Mouse (Mus musculus) gastrocnemius, postnatal 14 days (tissue): Measurements from ENCODE around the gene Shroom3. TPM values are rescaled to one million over a fixed set of nuclear protein-coding genes. Genes with fewer than 3 reads are reported as not detected.
A peak's percentile ranks its signal among the peaks of the same experiment; 100 is the strongest.

ENCODE experiments used
- DNase-seq: peaks from one replicate; pipeline ENCODE4 v3.0.0; 2021; ENCODE audit warnings: mixed read lengths
- intact Hi-C: fragments of 180-260 bp; cut with DNase I; formaldehyde crosslinking; loops from one replicate; pipeline ENCODE4 v1.15.1; 2025; ENCODE audit warnings: low total_unique reads
- microRNA-seq, 2 experiments: library from miRNA; unstranded; fragments of <30 nt; microRNA quantifications; one replicate each; pipeline ENCODE4 v1.2.0; 2021
- total RNA-seq, 2 experiments: library from RNA; stranded (reverse); gene quantifications; 2 replicates each; pipeline ENCODE4 v1.2.3; 2021

The Shroom3 gene
- total RNA-seq, 2 experiments from 2014 or later = 1.2 to 1.7 TPM

DNA sequence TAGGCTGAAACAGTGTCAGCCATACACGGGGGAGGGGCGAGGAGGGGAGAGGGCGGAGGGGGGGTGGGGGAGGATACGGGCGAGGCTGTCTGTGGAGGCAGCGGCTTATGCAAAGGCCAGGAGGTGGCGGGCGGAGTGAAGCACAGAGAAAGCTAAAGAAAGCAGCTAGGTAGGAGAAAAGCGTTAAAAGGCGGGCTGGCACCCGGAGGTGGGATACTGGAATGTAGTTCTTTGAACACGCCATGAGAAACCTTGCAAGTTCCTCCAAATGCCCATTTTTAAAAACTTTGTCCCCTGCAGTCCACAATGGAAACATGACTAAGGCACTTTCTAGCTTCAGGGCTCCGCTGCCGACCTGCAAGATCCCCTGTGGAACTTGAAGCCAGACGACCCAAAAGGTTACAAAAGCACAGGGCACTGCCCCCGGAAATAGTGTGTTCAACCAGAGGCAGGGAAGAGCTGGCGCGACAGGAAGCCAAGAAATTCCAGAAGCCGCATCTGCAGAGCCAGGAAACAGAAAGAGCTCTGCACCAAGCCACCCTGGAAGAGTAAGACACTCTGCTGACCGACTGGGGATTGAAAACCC is 322.1 kb downstream of the Shroom3 start:
- intact Hi-C loops = no loop called here
- peak; percentile 37 for DNase-seq

DNA sequence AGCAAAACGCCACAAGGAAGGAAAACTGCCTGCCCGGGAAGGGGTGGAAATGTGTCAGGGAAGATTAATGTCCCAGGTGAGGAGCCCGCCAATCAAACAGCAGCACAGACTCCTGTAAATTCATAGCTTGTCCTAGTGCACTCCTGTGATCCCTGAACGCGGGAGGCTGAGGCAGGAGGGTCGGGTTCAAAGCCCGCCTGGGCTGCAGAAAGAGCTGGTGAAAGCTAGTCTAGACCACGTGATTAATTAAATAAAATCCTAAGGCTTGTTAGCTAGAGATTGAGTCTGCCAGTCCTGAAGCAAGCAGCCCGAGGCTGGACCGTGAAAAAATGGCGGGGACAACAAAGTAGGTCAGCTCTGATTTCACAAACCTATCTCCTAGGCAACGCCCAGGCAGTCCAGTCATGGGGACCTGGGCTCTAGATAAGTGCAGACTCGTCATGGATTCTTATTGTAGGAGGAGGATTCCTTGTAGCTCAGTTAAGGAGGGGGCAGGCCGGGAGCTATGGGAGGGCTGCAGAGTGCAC is 322.6 kb downstream of the Shroom3 start:
- intact Hi-C loops = no loop called here
- no peak for DNase-seq

- intact Hi-C loops = no loop called here
- DNase-seq = no peak
These were observed 325.0 kb downstream of the Shroom3 start for GRCm38 (mm10) chr5:93008256-93008655.

Small RNA genes lying within 50 kb of the gene (microRNA-seq; reads per million reads assigned to microRNA genes)
- gene Mir1961 = 0 to 0.50 reads per million in 2 experiments

Other genes with a start within 250 kb of the Shroom3 start
- 1 to 10 TPM; 8.9 to 9.9 TPM for gene Nup54, start 248.2 kb upstream of the Shroom3 start, total RNA-seq
- 10 to 100 TPM; 71.7 to 79.2 TPM for gene Scarb2, start 176.6 kb upstream of the Shroom3 start, total RNA-seq
- gene Fam47e, start 128.4 kb upstream of the Shroom3 start, total RNA-seq = not detected
- 100 to 1,000 TPM in 1 of 2 experiments, 10 to 100 TPM in 1; 84.1 to 108 TPM for gene Stbd1, start 80.4 kb upstream of the Shroom3 start, total RNA-seq
- gene Ccdc158, start 8.2 kb upstream of the Shroom3 start, total RNA-seq = under 1 TPM; 0.08 to 0.18 TPM